Mouse (Mus musculus) cerebellum, adult 2 months (tissue): ENCODE measurements at regions not wholly inside any gene's neighbourhood (a gene's known extent, or its start where the extent isn't known, plus 50 kb on each side); places are given as distances from the start of the nearest gene placed in this dataset.

ENCODE experiments used
- CTCF ChIP-seq: fragments of 200-500 bp; IDR thresholded peaks from 2 replicates; pipeline ENCODE4 v1.5.1; 2011; ENCODE audit warnings: low read depth, mild to moderate bottlenecking, control low read depth, low read length, moderate library complexity, borderline replicate concordance; ENCODE audit not compliant: insufficient read depth
- POLR2A ChIP-seq: fragments of 200-500 bp; IDR thresholded peaks from 2 replicates; pipeline ENCODE4 v1.6.1; 2011; ENCODE audit warnings: low read length, control low read depth, borderline replicate concordance; ENCODE audit not compliant: insufficient read depth

DNA sequence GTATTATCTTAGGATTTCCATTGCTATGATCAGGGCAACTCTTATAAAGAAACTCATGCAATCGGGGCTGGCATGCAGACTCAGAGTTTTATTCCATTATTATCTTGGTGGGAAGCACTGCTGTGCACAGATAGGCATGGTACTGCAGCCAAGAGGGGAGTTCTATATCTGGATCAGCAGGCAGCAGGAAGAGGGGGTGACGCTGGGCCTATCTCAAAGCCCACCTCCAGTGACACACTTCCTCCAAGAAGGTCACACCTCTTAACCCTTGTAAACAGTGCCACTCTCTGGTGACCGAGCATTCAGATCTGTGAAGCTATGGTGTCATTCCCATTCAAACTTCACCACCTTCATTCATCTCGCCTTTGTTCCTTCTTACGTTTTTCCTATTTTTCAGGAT is 381.8 kb upstream of the Prickle1 start:
- no peak for TF ChIP-seq CTCF
- no peak for TF ChIP-seq POLR2A
